Mouse (Mus musculus): ENCODE data around the gene Acap1.

DNA sequence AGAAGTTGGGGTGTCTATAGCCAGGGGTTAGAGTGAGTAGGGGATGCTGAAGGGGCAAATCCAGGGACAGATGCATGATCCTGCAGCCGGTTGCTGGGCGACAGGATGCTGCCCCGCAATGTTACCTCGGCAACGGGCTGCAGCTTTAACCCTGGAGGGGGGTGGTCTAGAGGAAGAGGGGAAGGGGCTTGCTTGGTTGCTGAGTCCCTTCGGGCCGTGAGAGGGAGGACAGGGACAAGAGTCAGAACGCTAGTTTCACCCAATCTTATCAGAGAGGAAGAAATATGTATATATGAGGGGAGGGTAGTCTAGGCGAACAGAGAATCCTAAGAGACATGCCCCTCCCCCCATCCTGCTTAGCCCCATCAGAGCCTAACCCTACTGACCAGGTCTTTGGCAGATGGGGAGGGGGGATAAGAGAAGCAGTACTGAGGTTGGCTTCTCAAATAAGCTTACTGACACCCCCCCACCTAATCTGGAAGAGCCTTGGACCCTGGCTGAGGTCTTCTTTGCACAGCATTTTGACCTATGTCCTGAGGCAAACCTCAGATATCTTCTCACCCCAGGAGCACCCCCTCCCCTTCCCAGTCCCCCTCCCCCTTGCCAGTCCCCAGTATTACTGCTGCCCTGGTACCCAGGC is 59.9 kb downstream of the Acap1 start:
- TF ChIP-seq CTCF (IDR thresholded peaks at IDR 0.05; ENCODE audit: control insufficient read depth, insufficient read depth, low read length), result no peak
- no peak for TF ChIP-seq POLR2A (IDR thresholded peaks at IDR 0.05; ENCODE audit: borderline replicate concordance, control insufficient read depth, low read depth, low read length)

All from bone marrow, adult 2 months (tissue).